Mouse (Mus musculus): ENCODE measurements around the gene Mlst8.

- TF ChIP-seq CTCF (IDR thresholded peaks at IDR 0.05; ENCODE audit: extremely low read depth, insufficient read length, insufficient replicate concordance, low read depth, low read length) (no peak), POLR2A (IDR thresholded peaks at IDR 0.05; ENCODE audit: low read depth, low read length) (no peak)
Measured at GRCm38 (mm10) chr17:24483495-24483894, 4.6 kb upstream of the Mlst8 start.
